Mouse (Mus musculus) ES-Bruce4 (cell line): ENCODE results near the gene Jund. TPM values are rescaled to one million over a fixed set of nuclear protein-coding genes. Genes with fewer than 3 reads are reported as not detected.

Experiments used
- H3K27ac ChIP-seq: 2 replicates; pipeline ENCODE4 v1.5.1; 2012; ENCODE audit warnings: low read length, inconsistent platforms; ENCODE audit not compliant: insufficient read depth
- H3K27me3 ChIP-seq: 2 replicates; pipeline ENCODE4 v1.6.1; 2012; ENCODE audit warnings: mild to moderate bottlenecking, low read length, inconsistent platforms; ENCODE audit not compliant: control insufficient read depth, poor library complexity, insufficient read depth, severe bottlenecking
- H3K36me3 ChIP-seq: 2 replicates; pipeline ENCODE4 v1.6.1; 2012; ENCODE audit warnings: inconsistent platforms, mild to moderate bottlenecking, low read length, moderate library complexity; ENCODE audit not compliant: control insufficient read depth, poor library complexity, insufficient read depth, severe bottlenecking
- H3K4me1 ChIP-seq: one replicate; pipeline ENCODE4 v1.8.1; 2011; ENCODE audit warnings: low read length; ENCODE audit not compliant: control insufficient read depth, insufficient read depth
- H3K4me3 ChIP-seq: 2 replicates; pipeline ENCODE4 v1.5.1; 2011; ENCODE audit warnings: low read depth, mild to moderate bottlenecking, low read length
- H3K9ac ChIP-seq: 2 replicates; pipeline ENCODE4 v1.6.1; 2012; ENCODE audit warnings: low read depth, mild to moderate bottlenecking, inconsistent platforms; ENCODE audit not compliant: poor library complexity, severe bottlenecking
- H3K9me3 ChIP-seq: replicated peaks from 2 replicates; pipeline ENCODE4 v1.6.1; 2012; ENCODE audit warnings: mild to moderate bottlenecking, low read length, inconsistent platforms; ENCODE audit not compliant: control insufficient read depth, poor library complexity, insufficient read depth, severe bottlenecking
- CTCF ChIP-seq: IDR thresholded peaks from one replicate; pipeline ENCODE4 v1.8.1; 2011; ENCODE audit warnings: low read depth, low read length
- EP300 ChIP-seq: IDR thresholded peaks from 2 replicates; pipeline ENCODE4 v1.6.1; 2011; ENCODE audit warnings: low read depth, low read length; ENCODE audit not compliant: insufficient read depth
- POLR2A ChIP-seq: IDR thresholded peaks from one replicate; pipeline ENCODE4 v1.8.1; 2011; ENCODE audit warnings: low read length; ENCODE audit not compliant: insufficient read depth
- polyA plus RNA-seq: library from polyadenylated mRNA; stranded (reverse); fragments of >200 nt; gene quantifications from 2 replicates; pipeline ENCODE4 v1.2.4, GENCODE M21; 2011; ENCODE audit warnings: low read depth; ENCODE audit not compliant: missing spikeins, insufficient read depth, insufficient read length

The Jund gene
- polyA plus RNA-seq, 1 experiment: 56.6 TPM

DNA sequence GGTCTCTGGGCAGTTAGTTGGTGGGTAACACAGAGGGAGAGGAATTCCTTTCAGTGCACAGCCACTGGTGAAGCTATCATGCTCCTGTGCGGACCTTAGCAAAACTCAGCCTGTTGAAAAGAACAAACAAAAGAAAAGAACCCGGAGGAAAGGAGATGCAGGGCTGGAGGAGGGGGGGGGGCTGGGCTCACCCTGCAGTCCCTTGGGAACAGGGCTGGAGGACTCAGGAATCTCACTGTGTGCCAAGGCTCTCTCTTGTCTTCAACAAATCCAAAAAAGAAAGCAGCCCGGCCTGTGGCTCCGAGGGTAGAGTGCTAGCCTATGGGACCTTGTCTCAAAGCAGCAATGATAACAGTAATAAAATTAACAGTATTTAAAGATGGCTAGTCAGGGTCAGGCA, 35.1 kb upstream of the Jund start:
- no peak overlapping the region for H3K27ac ChIP-seq

DNA sequence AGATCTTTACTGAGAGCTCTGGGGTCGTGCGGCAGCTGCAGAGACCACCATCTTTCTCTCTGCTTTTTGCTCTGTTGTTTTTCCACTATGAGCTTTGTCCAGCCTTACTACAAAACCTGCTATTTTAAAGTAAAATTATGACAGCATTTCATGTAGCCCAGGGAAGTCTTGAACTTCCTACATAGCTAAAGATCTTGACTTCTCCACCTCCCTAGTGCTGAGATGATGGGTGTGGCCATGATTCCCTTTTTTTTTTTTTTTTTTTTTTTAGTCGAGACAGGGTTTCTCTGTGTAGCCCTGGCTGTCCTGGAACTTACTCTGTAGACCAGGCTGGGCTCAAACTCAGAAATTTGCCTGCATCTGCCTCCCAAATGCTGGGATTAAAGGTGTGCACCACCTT, 34.1 kb upstream of the Jund start:
- TF ChIP-seq POLR2A (no peak), EP300 (no peak), CTCF (no peak)

More for the DNA sequence above, 35.1 kb upstream of the Jund start:
- no peaks in the 10 kb centered on the region for H3K9me3 ChIP-seq
- TF ChIP-seq EP300: no peak
- TF ChIP-seq CTCF: no peak
- no peak for TF ChIP-seq POLR2A
- H3K4me3 ChIP-seq: no peak overlapping the region
- H3K9ac ChIP-seq: no peak overlapping the region
- peaks cover 9% of the 10 kb centered on the region for H3K4me1 ChIP-seq
- H3K27me3 ChIP-seq: no peaks in the 10 kb centered on the region
- H3K36me3 ChIP-seq: no peaks in the 10 kb centered on the region

DNA sequence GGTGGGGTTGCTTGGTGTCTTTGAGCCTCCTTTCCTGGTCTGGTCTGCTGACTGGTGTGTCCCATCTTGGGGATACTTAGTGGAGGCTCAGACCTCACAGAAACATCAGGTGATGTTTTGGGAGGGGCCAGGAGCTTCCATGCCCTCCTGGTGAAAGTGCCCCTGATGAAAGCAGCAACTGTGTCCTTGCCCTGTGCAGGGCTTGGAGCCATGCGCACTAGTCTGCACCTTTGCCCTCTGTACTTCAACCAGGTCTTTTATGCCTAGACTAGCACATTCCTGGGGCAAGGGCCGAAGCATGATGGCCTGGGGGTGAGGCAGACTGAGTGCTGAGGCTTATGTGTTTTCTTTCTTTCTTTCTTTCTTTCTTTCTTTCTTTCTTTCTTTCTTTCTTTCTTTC, 33.1 kb upstream of the Jund start:
- no peaks in the 10 kb centered on the region for H3K36me3 ChIP-seq
- no peak for TF ChIP-seq EP300
- TF ChIP-seq CTCF: no peak
- no peak for TF ChIP-seq POLR2A
- H3K4me1 ChIP-seq: peaks cover 9% of the 10 kb centered on the region
- no peak overlapping the region for H3K9ac ChIP-seq
- no peak overlapping the region for H3K4me3 ChIP-seq
- H3K27me3 ChIP-seq: no peaks in the 10 kb centered on the region
- H3K9me3 ChIP-seq: no peaks in the 10 kb centered on the region
- peak overlapping the region; percentile 35 for H3K27ac ChIP-seq

More for the DNA sequence above, 34.1 kb upstream of the Jund start:
- Histone ChIP-seq H3K36me3 (no peaks in the 10 kb centered on the region), H3K4me1 (peaks cover 9% of the 10 kb centered on the region), H3K9me3 (no peaks in the 10 kb centered on the region), H3K4me3 (no peak overlapping the region), H3K27ac (no peak overlapping the region; the same call in 1 of the 2 replicates), H3K9ac (no peak overlapping the region), H3K27me3 (no peaks in the 10 kb centered on the region)

DNA sequence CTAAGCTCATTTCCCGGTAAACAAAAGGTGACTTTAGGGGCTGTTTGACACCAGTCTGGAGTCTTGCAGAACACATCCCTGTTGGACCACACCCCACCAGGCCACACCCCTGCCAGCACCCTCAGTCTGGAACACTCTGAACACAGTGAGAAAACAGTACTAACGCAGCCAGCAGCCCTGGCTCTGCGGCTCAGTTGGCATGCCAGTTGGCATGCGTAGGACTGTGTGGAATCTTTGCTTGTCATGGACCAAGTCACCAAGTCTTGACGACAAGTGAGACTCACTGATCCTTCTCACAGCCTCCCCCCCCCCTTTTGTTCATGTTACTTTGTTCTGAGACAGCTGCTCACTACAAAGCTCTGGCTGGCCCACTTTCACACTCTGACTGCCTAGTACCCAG, 31.7 kb upstream of the Jund start:
- H3K27me3 ChIP-seq: no peaks in the 10 kb centered on the region
- TF ChIP-seq EP300: no peak
- TF ChIP-seq POLR2A: no peak
- TF ChIP-seq CTCF: no peak
- peaks cover 12% of the 10 kb centered on the region for H3K4me1 ChIP-seq
- no peaks in the 10 kb centered on the region for H3K9me3 ChIP-seq
- no peak overlapping the region for H3K9ac ChIP-seq
- no peak overlapping the region for H3K4me3 ChIP-seq
- peak overlapping the region; percentile 62 for H3K27ac ChIP-seq
- no peaks in the 10 kb centered on the region for H3K36me3 ChIP-seq

DNA sequence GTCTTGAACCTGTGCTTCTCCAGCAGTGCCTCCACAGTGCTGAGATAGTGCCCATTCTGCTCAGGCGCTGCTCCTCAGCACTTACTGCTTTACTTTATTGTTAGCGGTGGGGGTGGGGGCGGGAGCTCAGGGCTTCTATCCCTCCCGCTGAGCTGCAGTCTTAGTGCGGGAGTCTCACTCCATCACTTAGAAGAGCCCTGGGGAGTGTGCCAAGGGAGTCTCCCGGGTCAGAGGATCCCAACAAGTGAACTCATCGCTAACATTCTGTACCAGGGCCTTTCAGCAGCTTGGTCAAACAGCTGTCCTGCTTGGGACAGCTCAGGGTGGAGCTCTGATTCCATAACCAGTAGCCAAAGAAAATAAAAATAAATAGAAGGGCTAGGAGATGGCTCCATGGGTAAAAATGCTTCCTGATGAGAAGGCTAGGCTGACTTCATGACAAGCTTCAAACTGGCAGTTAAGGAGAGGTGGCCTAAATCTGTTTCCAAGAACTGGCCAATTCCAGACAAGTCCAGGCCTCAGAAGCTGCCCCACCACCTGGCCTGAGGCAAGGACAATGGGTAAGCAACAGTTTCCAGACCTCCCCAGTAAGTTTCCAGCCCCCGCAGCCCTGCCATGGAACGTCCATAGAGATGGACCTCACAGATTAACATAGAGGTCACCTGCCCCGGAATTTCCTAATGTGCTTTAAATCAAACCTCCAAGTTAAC, 27.0 kb upstream of the Jund start:
- peaks cover 6% of the 10 kb centered on the region for H3K4me1 ChIP-seq
- H3K27ac ChIP-seq: peak overlapping the region; percentile 83
- H3K9me3 ChIP-seq: no peaks in the 10 kb centered on the region
- no peak overlapping the region for H3K4me3 ChIP-seq
- H3K36me3 ChIP-seq: peaks cover 4% of the 10 kb centered on the region; the same call in 1 of the 2 replicates
- no peaks in the 10 kb centered on the region for H3K27me3 ChIP-seq
- no peak for TF ChIP-seq EP300
- peak overlapping the region; percentile 80; the same call in 1 of the 2 replicates for H3K9ac ChIP-seq

DNA sequence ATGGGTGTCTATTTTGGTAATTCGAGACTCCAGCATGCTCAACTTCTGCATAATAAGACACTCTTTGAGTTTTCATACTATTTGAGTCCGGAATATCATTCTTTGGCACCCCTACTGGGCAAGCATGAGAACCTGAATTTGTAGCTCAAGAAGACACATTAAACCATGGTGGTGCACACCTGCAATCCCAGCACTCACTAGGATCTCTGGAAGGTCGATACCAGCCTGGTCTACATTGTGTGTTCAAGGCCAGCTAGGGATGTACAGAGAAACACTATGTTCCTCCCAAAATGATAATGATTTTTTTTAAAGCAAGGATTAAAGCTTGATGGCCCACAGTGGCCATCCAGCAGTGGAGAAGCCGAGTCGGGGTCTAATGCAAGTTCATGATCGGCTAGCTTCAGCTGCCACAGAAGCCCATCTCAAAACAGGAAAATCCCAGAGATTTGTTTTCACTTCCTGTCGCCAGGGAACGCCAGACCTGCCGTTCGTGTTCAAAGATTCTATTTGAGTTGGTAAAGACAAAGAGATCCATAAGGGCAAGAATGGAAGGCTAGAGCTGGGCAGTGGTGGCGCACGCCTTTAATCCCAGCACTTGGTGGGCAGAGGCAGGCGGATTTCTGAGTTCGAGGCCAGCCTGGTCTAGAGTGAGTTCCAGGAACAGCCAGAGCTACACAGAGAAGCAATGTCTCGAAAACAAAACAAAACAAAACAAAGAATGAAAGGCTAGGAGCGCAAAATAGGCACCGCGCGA, 26.2 kb upstream of the Jund start:
- peak overlapping the region; percentile 64 for H3K4me3 ChIP-seq
- H3K9me3 ChIP-seq: no peaks in the 10 kb centered on the region
- no peak for TF ChIP-seq POLR2A
- no peak for TF ChIP-seq CTCF
- TF ChIP-seq EP300: no peak
- no peaks in the 10 kb centered on the region for H3K27me3 ChIP-seq
- H3K27ac ChIP-seq: peak overlapping the region; percentile 83
- H3K36me3 ChIP-seq: peaks cover 4% of the 10 kb centered on the region; the same call in 1 of the 2 replicates
- H3K9ac ChIP-seq: peak overlapping the region; percentile 80
- peaks cover 3% of the 10 kb centered on the region for H3K4me1 ChIP-seq
